Mouse (Mus musculus): ENCODE measurements around the gene Xpc.

GRCm38 (mm10) chr6:91527227-91527860 is 11.7 kb upstream of the Xpc start:
- TF ChIP-seq CTCF (IDR thresholded peaks at IDR 0.05; ENCODE audit: extremely low read depth, insufficient read depth, insufficient read length, insufficient replicate concordance) (no peak), POLR2A (IDR thresholded peaks at IDR 0.05; ENCODE audit: low read depth, low read length) (no peak)

All from spleen, adult 2 months (tissue).